Mouse (Mus musculus) bone marrow macrophage, adult 2 months (primary cell): ENCODE results near the gene BC051019.

Experiments
- CTCF ChIP-seq: IDR thresholded peaks from 2 replicates; pipeline ENCODE4 v1.5.1; 2012; ENCODE audit warnings: low read depth, mild to moderate bottlenecking, low read length, moderate library complexity
- POLR2A ChIP-seq: IDR thresholded peaks from 2 replicates; pipeline ENCODE4 v1.6.1; 2012; ENCODE audit warnings: mild to moderate bottlenecking, low read depth, low read length, borderline replicate concordance

DNA sequence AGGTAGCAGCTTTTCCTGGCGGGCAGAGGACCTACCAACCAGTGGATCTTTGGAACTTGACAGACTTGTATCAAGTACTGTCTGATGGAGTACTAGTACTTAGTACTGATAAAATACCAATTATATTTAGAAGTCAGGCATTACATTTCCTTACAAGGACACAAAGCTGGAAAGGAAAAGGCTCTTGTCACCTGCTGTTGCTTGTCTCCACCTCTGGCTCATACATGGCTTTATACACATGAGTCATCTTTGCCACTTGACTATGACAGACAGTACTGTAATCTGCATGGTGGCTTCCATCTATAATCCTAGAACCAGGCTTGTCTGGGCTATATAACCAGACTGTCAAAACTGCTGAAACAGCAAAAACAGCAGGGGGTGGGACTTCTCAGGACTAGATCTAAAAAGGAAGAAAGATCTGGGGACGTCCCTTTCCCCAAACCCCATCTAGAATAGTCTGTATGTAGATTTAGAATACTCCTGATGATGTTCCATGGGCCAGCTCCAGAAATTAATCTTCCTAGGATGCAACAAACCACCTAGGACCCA is 10.1 kb downstream of the BC051019 start:
- TF ChIP-seq CTCF (no peak), POLR2A (no peak)
